Mouse (Mus musculus) liver, embryonic 14.5 days (tissue): ENCODE results near the gene Cdkl1.

Experiments used
- CTCF ChIP-seq: IDR thresholded peaks from 2 replicates; pipeline ENCODE4 v1.5.1; 2016; ENCODE audit warnings: antibody characterized with exemption, low read depth, control low read depth
- EP300 ChIP-seq: IDR thresholded peaks from 2 replicates; pipeline ENCODE4 v1.6.1; 2016; ENCODE audit warnings: antibody characterized with exemption, low read depth

GRCm38 (mm10) chr12:69704799-69705458, 86.1 kb downstream of the Cdkl1 start:
- TF ChIP-seq EP300 = no peak
- no peak for TF ChIP-seq CTCF
